Mouse (Mus musculus): Measurements from ENCODE around the gene Itgae. TPM values are rescaled to one million over a fixed set of nuclear protein-coding genes. Genes with fewer than 3 reads are reported as not detected.
A peak's percentile ranks its signal among the peaks of the same experiment; 100 is the strongest.

The Itgae gene
- polyA plus RNA-seq, 1 experiment: 5.4 TPM

- peak; percentile 66 for DNase-seq (ENCODE audit: low read depth, low spot score)
- under 1% methylated on average over 84 of the region's 84 CpGs for WGBS
These were observed 47.5 kb downstream of the Itgae start, which contains the start of gene Haspin for GRCm38 (mm10) chr11:73137591-73138501. Gene Haspin (minus strand): TSS chr11:73138294.

GRCm38 (mm10) chr11:73144261-73144681 is 53.9 kb downstream of the Itgae start:
- 63% methylated on average over 1 of the region's 1 CpGs for WGBS
- DNase-seq (ENCODE audit: low read depth, low spot score): no peak

DNA sequence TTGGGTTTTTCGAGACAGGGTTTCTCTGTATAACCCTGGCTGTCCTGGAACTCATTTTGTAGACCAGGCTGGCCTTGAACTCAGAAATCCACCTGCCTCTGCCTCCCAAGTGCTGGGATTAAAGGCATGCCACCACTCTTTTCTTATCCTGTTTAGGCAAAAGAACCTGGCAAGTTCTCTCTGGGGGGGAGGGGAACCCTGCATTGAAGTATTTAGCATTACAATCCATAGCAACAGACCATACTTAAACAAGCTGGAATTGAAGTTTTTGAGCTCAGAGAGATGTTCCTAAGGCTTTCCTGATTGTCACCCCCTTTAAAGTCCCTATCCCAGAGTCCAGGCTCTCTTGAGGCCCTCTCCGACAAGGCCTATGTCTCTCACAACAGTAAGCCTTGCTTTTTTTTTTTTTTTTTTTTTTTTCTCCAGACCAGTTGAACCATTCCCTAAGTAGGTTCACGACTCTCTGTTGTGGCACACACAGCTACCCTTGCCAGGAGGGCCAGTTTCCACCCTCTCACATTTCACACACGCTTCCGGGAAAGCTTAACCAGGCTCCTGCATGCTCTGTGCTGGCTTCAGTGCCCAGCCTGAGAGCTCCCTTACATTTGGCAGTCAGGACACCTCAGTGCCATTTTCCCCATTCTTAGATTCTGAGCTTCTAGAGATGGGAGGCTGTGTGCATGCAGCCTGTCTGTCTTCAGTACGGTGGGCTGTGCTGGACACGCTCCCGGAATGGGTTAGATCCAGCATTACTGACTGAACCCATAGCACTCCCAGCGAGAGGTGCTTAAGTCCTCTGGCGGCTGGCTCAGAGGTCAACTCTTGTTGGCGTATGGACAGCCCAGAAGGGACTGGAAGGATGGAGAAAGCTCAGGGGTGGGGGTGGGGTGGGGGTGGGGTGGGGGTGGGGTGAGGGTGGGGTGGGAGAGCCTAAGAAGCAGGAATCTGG is 55.9 kb downstream of the Itgae start:
- WGBS: 66% methylated on average over 11 of the region's 11 CpGs
- no peak for DNase-seq (ENCODE audit: low read depth, low spot score)

DNA sequence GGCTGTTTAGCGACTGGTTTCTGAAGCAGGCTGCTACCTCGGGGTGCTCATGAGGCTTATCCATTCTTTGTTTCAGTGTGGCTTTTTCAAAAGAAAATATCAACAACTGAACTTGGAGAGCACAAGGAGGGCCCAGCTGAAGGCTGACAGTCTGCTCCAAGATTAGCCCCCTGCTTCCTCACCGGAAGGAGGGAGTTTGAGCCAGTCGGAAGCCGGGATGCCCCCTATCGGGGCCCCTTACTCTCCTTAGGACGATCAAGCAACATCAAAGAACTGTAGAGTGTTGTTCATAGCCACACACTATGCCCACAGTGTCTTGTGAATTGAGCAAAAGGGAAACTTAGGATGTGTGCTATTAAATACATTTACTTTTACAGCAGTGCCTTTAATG is 56.6 kb downstream of the Itgae start:
- 61% methylated on average over 7 of the region's 7 CpGs for WGBS
- DNase-seq (ENCODE audit: low read depth, low spot score): no peak

GRCm38 (mm10) chr11:73148209-73148608 is 57.8 kb downstream of the Itgae start:
- 81% methylated on average over 9 of the region's 9 CpGs for WGBS
- DNase-seq (ENCODE audit: low read depth, low spot score): no peak

DNA sequence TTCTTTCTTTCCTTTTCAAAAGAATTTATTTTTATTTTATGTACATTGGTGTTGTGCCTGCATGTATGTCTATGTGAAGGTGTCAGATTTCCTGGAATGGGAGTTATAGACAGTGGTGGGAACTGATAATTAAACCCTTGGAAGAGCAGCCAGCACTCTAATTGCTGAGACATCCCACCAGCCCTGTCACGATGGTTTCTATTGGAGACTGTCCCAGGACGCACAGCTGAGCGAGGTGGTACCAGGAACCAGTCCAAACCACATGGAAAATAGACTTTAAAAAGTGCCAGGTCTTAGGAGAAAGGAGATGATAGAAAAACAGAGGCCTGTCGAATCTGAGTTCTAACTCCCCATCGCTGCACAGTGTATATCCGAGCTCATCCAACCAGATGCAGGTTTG is 64.7 kb downstream of the Itgae start:
- DNase-seq (ENCODE audit: low read depth, low spot score): no peak
- WGBS: 69% methylated on average over 6 of the region's 6 CpGs

DNA sequence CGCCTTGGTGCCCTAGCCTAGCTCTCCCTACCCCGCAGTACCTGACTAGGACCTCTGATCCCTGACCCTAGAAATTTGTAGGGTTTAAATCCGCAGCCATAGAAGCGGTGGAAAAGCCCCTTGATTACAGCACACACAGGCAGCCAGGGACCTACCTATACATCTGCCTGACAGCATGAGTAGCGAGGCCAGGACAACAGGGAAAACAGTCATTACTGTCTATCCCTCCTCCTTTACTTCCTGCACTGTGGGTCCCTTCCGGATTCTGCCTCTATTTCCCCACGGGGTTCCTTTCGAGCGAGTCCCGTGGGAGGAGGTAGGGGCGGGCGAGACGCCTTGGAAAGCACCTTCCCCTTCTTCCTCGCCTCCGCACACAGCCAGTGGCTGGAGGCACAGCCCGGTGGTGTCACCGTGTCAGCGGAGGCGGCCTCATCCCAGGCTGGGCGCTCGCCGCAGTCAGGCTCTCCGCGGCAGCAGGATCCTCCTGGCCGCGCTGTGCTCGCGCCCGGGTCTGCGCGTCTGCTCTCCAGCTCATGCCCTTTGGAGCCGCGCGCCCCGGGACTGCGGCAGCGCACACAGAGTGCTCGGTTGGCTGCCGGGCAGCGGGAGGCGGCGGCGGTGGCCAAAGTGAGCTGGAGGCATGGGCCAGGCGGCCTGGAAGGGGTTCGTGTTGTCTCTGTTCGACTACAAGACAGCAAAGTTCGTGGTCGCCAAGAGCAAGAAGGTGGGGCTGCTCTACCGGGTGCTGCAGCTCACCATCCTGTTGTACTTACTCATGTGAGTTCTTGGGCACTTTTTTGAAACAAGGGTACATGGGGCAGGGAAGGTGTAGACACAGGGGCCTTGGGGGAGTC is 69.8 kb downstream of the Itgae start, which contains the start of gene P2rx5:
P2rx5 (plus strand) TSS at position 465 of the 854 bp plus-strand sequence.
- WGBS: 4% methylated on average over 49 of the region's 49 CpGs

DNA sequence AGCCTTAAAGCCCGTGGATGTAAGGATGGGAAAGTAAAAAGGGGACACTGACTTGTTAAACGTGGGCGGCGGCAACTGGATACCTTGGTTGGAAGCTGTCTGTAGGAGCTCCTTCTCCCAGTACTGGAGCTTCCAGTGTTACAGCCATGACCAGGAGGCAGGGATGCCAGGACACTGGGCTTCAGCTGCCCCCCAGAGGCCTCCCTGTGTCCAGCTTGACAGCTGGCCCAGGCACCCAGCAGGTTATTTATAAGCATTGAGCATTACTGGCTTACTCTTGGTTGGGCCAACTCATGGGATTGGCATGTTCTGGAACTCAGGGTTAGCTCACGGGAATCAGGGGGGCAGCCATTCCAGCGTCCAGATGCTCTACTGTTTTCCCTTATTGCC is 70.4 kb downstream of the Itgae start:
- no peak for DNase-seq (ENCODE audit: low read depth, low spot score)
- WGBS: 30% methylated on average over 6 of the region's 6 CpGs

More for the DNA sequence above, 69.8 kb downstream of the Itgae start, which contains the start of gene P2rx5:
- DNase-seq (ENCODE audit: low read depth, low spot score): no peak

DNA sequence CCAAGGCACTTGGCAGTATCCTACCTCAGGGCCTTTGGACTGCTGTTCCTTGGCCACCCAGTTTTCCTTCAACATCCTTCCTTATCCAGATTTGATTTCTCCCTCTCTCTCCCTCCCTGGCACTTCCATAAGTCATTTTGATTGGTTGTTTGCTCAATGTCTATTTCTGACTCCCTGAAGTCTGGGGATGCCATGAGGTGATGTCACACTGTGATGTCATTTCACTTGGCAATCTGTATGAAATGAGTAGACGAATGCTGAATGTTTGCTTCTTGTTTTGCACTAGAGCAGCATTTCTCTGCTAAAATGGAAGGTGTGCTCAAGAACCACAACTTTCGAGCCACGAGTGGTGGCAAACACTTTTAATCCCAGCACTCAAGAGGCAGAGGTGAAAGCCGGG is 71.2 kb downstream of the Itgae start:
- DNase-seq (ENCODE audit: low read depth, low spot score): no peak
- WGBS: 82% methylated on average over 4 of the region's 4 CpGs

DNA sequence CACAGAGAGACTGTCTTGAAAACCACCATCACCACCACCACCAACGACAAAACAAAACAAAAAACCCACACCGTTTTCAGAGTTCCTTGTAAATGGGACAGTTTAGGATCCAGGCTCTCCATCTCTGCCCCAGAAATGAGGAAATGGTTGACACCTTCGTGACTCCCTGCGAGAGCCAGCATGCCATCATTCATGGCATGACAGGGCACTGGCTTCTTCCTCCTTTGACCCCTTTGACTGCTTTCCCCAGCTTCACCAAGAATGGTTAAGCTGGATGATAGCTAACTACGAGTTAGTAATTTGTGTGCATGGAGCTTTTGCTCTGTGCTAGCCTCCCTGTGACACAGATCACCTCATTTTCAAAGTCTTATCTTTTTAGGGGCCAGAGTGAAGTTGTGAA is 71.9 kb downstream of the Itgae start:
- DNase-seq (ENCODE audit: low read depth, low spot score): no peak
- WGBS: 62% methylated on average over 5 of the region's 5 CpGs

- 70% methylated on average over 8 of the region's 8 CpGs for WGBS
- no peak for DNase-seq (ENCODE audit: low read depth, low spot score)
These were observed 77.7 kb downstream of the Itgae start for GRCm38 (mm10) chr11:73168071-73168470.

GRCm38 (mm10) chr11:73168576-73168975 is 78.2 kb downstream of the Itgae start:
- DNase-seq (ENCODE audit: low read depth, low spot score): no peak
- WGBS: 76% methylated on average over 6 of the region's 6 CpGs

DNA sequence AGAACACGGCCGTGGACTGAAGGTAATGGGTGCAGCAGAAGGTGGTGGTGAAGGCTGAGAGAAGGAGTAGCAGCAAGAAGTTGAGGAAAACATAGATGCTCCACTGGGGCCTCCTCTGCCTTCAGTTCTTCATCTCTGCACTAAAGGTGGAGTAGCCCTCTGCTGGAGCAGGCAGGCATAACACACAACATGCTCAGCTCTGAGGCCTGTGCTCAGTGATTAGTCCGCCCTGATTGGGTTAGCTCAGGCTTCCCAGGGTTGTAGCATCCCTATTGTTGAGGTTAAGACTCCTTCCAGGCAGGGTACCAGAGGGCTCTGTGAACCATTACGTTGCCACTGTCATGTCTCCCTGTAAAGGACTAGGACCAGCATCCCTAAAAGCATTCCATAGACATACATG is 78.8 kb downstream of the Itgae start:
- peak; percentile 24 for DNase-seq (ENCODE audit: low read depth, low spot score)

GRCm38 (mm10) chr11:73172186-73172585 is 81.8 kb downstream of the Itgae start:
- DNase-seq (ENCODE audit: low read depth, low spot score): peak; percentile 53
- WGBS: 14% methylated on average over 5 of the region's 5 CpGs

More for the DNA sequence above, 78.8 kb downstream of the Itgae start:
- WGBS: 52% methylated on average over 4 of the region's 4 CpGs

DNA sequence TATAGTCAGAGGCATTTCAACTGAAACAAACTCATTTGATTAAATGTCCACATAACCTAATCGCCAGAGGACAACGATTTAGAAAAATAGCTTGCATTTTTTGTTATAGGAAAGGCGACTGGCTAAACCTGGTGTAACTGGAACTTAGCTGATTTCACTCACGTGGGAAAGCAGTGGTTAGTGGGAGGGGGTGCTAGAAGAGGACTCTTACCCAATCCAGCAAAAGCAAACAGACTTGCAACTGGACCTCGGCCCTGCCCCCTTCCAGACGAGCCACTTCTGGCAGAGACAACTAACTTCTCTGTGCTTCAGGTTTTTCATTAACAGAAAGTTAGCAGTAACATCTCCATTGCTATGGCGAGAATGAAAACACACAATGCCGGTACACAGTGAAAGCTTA is 85.2 kb downstream of the Itgae start:
- 15% methylated on average over 8 of the region's 8 CpGs for WGBS
- DNase-seq (ENCODE audit: low read depth, low spot score): peak; percentile 31

DNA sequence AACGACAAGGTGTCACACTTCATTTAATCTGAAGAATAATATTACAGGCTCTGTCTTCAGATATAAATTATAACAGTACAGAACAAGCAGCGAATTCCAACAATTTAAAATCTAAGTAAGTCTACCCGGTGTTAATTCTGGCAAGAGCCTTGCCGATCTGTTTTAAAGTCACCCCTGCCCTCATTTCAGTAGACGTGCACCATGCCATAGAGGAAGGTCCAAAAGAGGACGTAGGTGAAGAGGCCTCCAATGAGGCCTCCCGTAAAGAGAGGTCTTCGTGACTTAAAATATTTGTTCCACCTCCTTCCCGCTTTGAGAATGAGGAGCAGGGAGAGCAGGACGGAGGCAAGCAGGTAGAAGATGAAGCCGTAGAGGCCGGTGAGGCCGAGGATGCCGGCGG is 85.8 kb downstream of the Itgae start:
- 2% methylated on average over 15 of the region's 15 CpGs for WGBS
- DNase-seq (ENCODE audit: low read depth, low spot score): no peak

GRCm38 (mm10) chr11:73176608-73177508 is 86.5 kb downstream of the Itgae start, which contains the start of the genes Emc6 and Tax1bp3:
Gene Emc6 (minus strand): TSS chr11:73177037.
Gene Tax1bp3 (plus strand): TSS chr11:73177083.
- peak; percentile 92 for DNase-seq (ENCODE audit: low read depth, low spot score)
- under 1% methylated on average over 81 of the region's 81 CpGs for WGBS

- DNase-seq (ENCODE audit: low read depth, low spot score): no peak
- under 1% methylated on average over 28 of the region's 28 CpGs for WGBS
These were observed 87.1 kb downstream of the Itgae start for GRCm38 (mm10) chr11:73177509-73177875.

All from large intestine, adult 2 months (tissue).